Mouse (Mus musculus) testis, postnatal 14 days (tissue): ENCODE measurements around the gene Riox2.

Experiments
- DNase-seq: peaks from one replicate; pipeline ENCODE4 v3.0.0; 2021; ENCODE audit warnings: low spot score

Gene Riox2

GRCm38 (mm10) chr16:59517447-59518219 is 46.1 kb downstream of the Riox2 start:
- no peak for DNase-seq

- no peak for DNase-seq
Measured at GRCm38 (mm10) chr16:59521752-59522423, 50.3 kb downstream of the Riox2 start.

- DNase-seq, result no peak
Measured at GRCm38 (mm10) chr16:59526939-59527338, 55.4 kb downstream of the Riox2 start.

- no peak for DNase-seq
Measured at GRCm38 (mm10) chr16:59529570-59529969, 58.0 kb downstream of the Riox2 start.

GRCm38 (mm10) chr16:59531243-59531642 is 59.7 kb downstream of the Riox2 start:
- DNase-seq, result no peak

- DNase-seq, result no peak
Measured at GRCm38 (mm10) chr16:59532561-59532960, 61.0 kb downstream of the Riox2 start.

- DNase-seq, result no peak
Measured at GRCm38 (mm10) chr16:59534349-59534748, 62.8 kb downstream of the Riox2 start.

GRCm38 (mm10) chr16:59535673-59536072 is 64.1 kb downstream of the Riox2 start:
- no peak for DNase-seq

GRCm38 (mm10) chr16:59540944-59541343 is 69.4 kb downstream of the Riox2 start:
- no peak for DNase-seq

- DNase-seq, result no peak
Measured at GRCm38 (mm10) chr16:59541382-59541781, 69.8 kb downstream of the Riox2 start.
